Mouse (Mus musculus): ENCODE results near the gene Igfbp7. TPM values are rescaled to one million over a fixed set of nuclear protein-coding genes. Genes with fewer than 3 reads are reported as not detected.

Gene Igfbp7
- 1 to 10 TPM; 1.2 to 1.9 TPM for polyA plus RNA-seq (2017; shearing (Covaris generic))

GRCm38 (mm10) chr5:77407341-77408298 lies at the start of gene Igfbp7:
Igfbp7 (minus strand) TSS chr5:77408041.

GRCm38 (mm10) chr5:77309924-77310772 lies 97.7 kb downstream of the Igfbp7 start, which contains the start of the genes Noa1 and Polr2b:
Noa1 (minus strand) TSS chr5:77310084.
Polr2b (plus strand) TSS chr5:77310147.

Other genes with a start within 250 kb of the Igfbp7 start
- under 1 TPM in 1 of 2 experiments, not detected in 1; 0.28 TPM for gene Spink2, start 196.6 kb downstream of the Igfbp7 start, polyA plus RNA-seq (2017; shearing (Covaris generic))
- gene Rest, start 142.6 kb downstream of the Igfbp7 start, polyA plus RNA-seq (2017; shearing (Covaris generic)) = 10 to 100 TPM; 28.6 to 30.6 TPM
- 10 to 100 TPM; 33.6 to 39.6 TPM for gene Noa1, start 98.0 kb downstream of the Igfbp7 start, polyA plus RNA-seq (2017; shearing (Covaris generic))
- gene Polr2b, start 97.9 kb downstream of the Igfbp7 start, polyA plus RNA-seq (2017; shearing (Covaris generic)) = 10 to 100 TPM; 61.5 to 62.8 TPM